Mouse (Mus musculus) forebrain, embryonic 14.5 days (tissue): ENCODE measurements at regions not wholly inside any gene's neighbourhood (a gene's known extent, or its start where the extent isn't known, plus 50 kb on each side); places are given as distances from the start of the nearest gene placed in this dataset.
A peak's percentile ranks its signal among the peaks of the same experiment; 100 is the strongest.

Source experiments
- ATAC-seq: fragments of 200-750 bp; cut with Nextera tagmentation; 2 replicates; pipeline ENCODE4 v1.8.0; 2017; ENCODE audit warnings: mild to moderate bottlenecking, moderate library complexity
- DNase-seq: peaks from one replicate; pipeline ENCODE4 v3.0.0-alpha.2; 2015; ENCODE audit warnings: low spot score
- H3K27ac ChIP-seq: fragments of 300-500 bp; sonication (generic); 2 replicates; pipeline ENCODE4 v1.5.1; 2014; ENCODE audit warnings: low read depth, mild to moderate bottlenecking, control low read depth, low read length, moderate library complexity
- H3K27me3 ChIP-seq: fragments of 300-500 bp; sonication (generic); replicated peaks from 2 replicates; pipeline ENCODE4 v1.6.1; 2014; ENCODE audit warnings: low read length, control low read depth, mixed read lengths; ENCODE audit not compliant: control insufficient read depth, insufficient read depth
- H3K36me3 ChIP-seq: fragments of 300-500 bp; sonication (generic); 2 replicates; pipeline ENCODE4 v1.6.1; 2014; ENCODE audit warnings: low read length, control low read depth; ENCODE audit not compliant: control insufficient read depth, insufficient read depth
- H3K4me1 ChIP-seq: fragments of 300-500 bp; sonication (generic); 2 replicates; pipeline ENCODE4 v1.6.1; 2014; ENCODE audit warnings: antibody characterized with exemption, low read length, control low read depth; ENCODE audit not compliant: control insufficient read depth, insufficient read depth
- H3K4me2 ChIP-seq: fragments of 300-500 bp; sonication (generic); 2 replicates; pipeline ENCODE4 v1.6.1; 2014; ENCODE audit warnings: mild to moderate bottlenecking, control low read depth, low read length
- H3K4me3 ChIP-seq: fragments of 300-500 bp; sonication (generic); 2 replicates; pipeline ENCODE4 v1.5.1; 2014; ENCODE audit warnings: low read depth, low read length, control low read depth
- H3K9ac ChIP-seq: fragments of 300-500 bp; sonication (generic); 2 replicates; pipeline ENCODE4 v1.6.1; 2014; ENCODE audit warnings: mild to moderate bottlenecking, low read length, control low read depth, moderate library complexity
- H3K9me3 ChIP-seq: fragments of 300-500 bp; sonication (generic); replicated peaks from 2 replicates; pipeline ENCODE4 v1.6.1; 2016; ENCODE audit warnings: low read length, control low read depth, mixed read lengths; ENCODE audit not compliant: control insufficient read depth
- WGBS: fragments of 180-500 bp; shearing (Covaris S2); extraction: QIAGEN DNeasy Blood & Tissue Kit; methylation state at CpG from one replicate; pipeline ENCODE4 v1.1.7; 2014; 5-methylcytosine and 5-hydroxymethylcytosine counted together

- WGBS: 37% methylated on average over 4 of the region's 4 CpGs
- H3K9me3 ChIP-seq: no peaks in the 10 kb centered on the region
These were observed 164.3 kb downstream of the Sdhaf3 start for GRCm38 (mm10) chr6:7120136-7120535.

GRCm38 (mm10) chr6:7133042-7133441 lies 177.2 kb downstream of the Sdhaf3 start:
- no peaks in the 10 kb centered on the region for H3K36me3 ChIP-seq
- DNase-seq: no peak
- H3K27ac ChIP-seq: no peak overlapping the region
- no peak overlapping the region for H3K4me2 ChIP-seq
- H3K27me3 ChIP-seq: no peaks in the 10 kb centered on the region
- WGBS: 97% methylated on average over 11 of the region's 11 CpGs
- no peaks in the 10 kb centered on the region for H3K9me3 ChIP-seq
- H3K4me3 ChIP-seq: no peak overlapping the region
- no peak overlapping the region for H3K9ac ChIP-seq
- ATAC-seq: no peak
- H3K4me1 ChIP-seq: no peaks in the 10 kb centered on the region

More at GRCm38 (mm10) chr6:7120136-7120535, 164.3 kb downstream of the Sdhaf3 start:
- no peak overlapping the region for H3K4me2 ChIP-seq
- no peak overlapping the region for H3K27ac ChIP-seq
- H3K4me1 ChIP-seq: no peaks in the 10 kb centered on the region
- H3K9ac ChIP-seq: no peak overlapping the region
- no peaks in the 10 kb centered on the region for H3K36me3 ChIP-seq
- no peak overlapping the region for H3K4me3 ChIP-seq
- DNase-seq (peak; percentile 46), ATAC-seq (no peak)
- no peaks in the 10 kb centered on the region for H3K27me3 ChIP-seq

DNA sequence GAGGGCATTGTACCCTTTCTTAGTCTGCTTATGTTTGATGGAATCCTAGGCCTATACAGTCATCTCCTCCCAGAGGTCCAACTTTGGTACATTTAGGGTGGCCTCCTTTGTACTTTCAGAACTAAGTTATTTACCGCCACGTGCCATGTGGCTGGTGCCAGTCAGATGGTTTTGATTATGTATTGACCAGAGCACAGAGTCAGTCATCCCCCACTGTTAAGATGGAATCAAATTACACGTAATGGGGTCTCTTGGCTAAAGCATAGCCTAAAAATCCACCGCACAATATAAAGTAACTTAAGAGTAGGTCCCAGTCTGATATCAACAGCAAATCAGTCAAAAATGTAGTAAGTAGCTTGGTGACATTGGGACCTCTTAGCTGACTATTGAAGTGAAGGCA lies 178.3 kb downstream of the Sdhaf3 start:
- WGBS: 89% methylated on average over 4 of the region's 4 CpGs
- H3K9me3 ChIP-seq: no peaks in the 10 kb centered on the region
- H3K4me3 ChIP-seq: no peak overlapping the region
- H3K4me2 ChIP-seq: no peak overlapping the region
- H3K9ac ChIP-seq: no peak overlapping the region
- H3K4me1 ChIP-seq: no peaks in the 10 kb centered on the region
- DNase-seq: no peak
- no peaks in the 10 kb centered on the region for H3K36me3 ChIP-seq
- H3K27ac ChIP-seq: no peak overlapping the region
- no peaks in the 10 kb centered on the region for H3K27me3 ChIP-seq
- ATAC-seq: no peak

GRCm38 (mm10) chr6:7134888-7135287 lies 179.1 kb downstream of the Sdhaf3 start:
- H3K4me1 ChIP-seq: no peaks in the 10 kb centered on the region
- no peaks in the 10 kb centered on the region for H3K9me3 ChIP-seq
- no peak overlapping the region for H3K4me3 ChIP-seq
- WGBS: 86% methylated on average over 1 of the region's 1 CpGs
- DNase-seq (no peak), ATAC-seq (no peak)
- no peak overlapping the region for H3K9ac ChIP-seq
- no peak overlapping the region for H3K4me2 ChIP-seq
- no peaks in the 10 kb centered on the region for H3K27me3 ChIP-seq
- no peaks in the 10 kb centered on the region for H3K36me3 ChIP-seq
- no peak overlapping the region for H3K27ac ChIP-seq

- ATAC-seq (no peak), DNase-seq (no peak)
- Histone ChIP-seq H3K9me3 (no peaks in the 10 kb centered on the region), H3K27ac (no peak overlapping the region), H3K9ac (no peak overlapping the region), H3K4me3 (no peak overlapping the region), H3K27me3 (no peaks in the 10 kb centered on the region), H3K4me1 (no peaks in the 10 kb centered on the region), H3K36me3 (no peaks in the 10 kb centered on the region), H3K4me2 (no peak overlapping the region)
- 81% methylated on average over 2 of the region's 2 CpGs for WGBS
These were observed 225.9 kb downstream of the Sdhaf3 start for GRCm38 (mm10) chr6:7181711-7182110.

DNA sequence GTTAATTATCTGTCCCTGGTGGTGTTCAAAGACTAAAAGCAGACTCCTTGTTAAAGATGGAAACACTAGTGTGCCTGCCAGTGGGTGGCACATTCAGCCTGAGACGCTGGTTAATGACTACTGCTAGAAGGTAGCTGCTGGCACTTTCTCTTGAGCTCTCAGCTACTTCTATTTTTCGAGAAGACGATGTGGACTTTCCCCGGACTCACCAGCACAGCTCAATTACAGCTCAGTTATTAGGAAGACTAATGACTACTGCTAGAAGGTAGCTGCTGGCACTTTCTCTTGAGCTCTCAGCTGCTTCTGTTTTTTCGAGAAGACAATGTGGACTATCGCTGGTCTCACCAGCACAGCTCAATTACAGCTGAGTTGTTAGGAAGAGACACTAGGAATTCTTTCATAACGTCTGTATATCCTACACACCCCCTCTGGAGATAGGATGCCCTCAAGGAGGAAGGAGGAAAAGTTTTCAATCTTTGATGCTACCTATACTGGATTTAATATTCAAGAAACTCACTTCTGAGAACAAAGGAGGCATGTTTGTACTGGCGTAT lies 243.3 kb downstream of the Sdhaf3 start:
- Histone ChIP-seq H3K4me2 (no peak overlapping the region), H3K4me1 (no peaks in the 10 kb centered on the region), H3K9me3 (no peaks in the 10 kb centered on the region), H3K36me3 (no peaks in the 10 kb centered on the region), H3K27me3 (no peaks in the 10 kb centered on the region), H3K9ac (no peak overlapping the region), H3K4me3 (no peak overlapping the region), H3K27ac (no peak overlapping the region)
- WGBS: 35% methylated on average over 8 of the region's 8 CpGs
- no peak for DNase-seq
- ATAC-seq: no peak

- H3K9me3 ChIP-seq: no peaks in the 10 kb centered on the region
- ATAC-seq (peak; percentile 50; the same call in 1 of the 2 replicates), DNase-seq (peak; percentile 40)
- 0 out of 2 replicates have a peak, but pooled peaks cover 4% of the 10 kb centered on the region for H3K4me1 ChIP-seq
- no peak overlapping the region for H3K4me2 ChIP-seq
- no peaks in the 10 kb centered on the region for H3K36me3 ChIP-seq
- H3K9ac ChIP-seq: no peak overlapping the region
- H3K4me3 ChIP-seq: no peak overlapping the region
- no peak overlapping the region for H3K27ac ChIP-seq
- 58% methylated on average over 4 of the region's 4 CpGs for WGBS
- H3K27me3 ChIP-seq: no peaks in the 10 kb centered on the region
These were observed 260.1 kb downstream of the Sdhaf3 start for GRCm38 (mm10) chr6:7215880-7216279.

DNA sequence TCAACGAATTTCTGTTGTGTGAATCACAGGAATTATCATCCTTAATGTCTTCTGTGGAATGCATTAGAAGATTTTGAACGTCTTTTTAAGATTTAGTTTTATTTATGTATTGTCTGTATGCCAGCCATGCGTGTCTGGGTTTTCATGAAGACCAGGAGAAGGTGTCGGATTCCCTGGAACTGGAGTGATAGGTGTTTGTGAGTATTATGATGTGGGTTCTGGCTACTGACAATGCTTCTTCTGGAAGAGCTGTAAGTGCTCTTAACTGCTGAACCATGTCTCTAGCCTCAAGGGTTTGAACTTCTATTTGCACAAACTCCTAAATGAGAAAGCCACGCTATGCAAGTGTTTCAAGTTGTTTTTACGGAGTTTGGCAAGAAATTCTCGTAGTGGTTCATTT lies 296.5 kb downstream of the Sdhaf3 start:
- H3K27me3 ChIP-seq: no peaks in the 10 kb centered on the region
- H3K27ac ChIP-seq: no peak overlapping the region
- DNase-seq (no peak), ATAC-seq (no peak)
- 79% methylated on average over 7 of the region's 7 CpGs for WGBS
- H3K4me2 ChIP-seq: no peak overlapping the region
- no peaks in the 10 kb centered on the region for H3K36me3 ChIP-seq
- no peak overlapping the region for H3K9ac ChIP-seq
- H3K9me3 ChIP-seq: no peaks in the 10 kb centered on the region
- H3K4me1 ChIP-seq: no peaks in the 10 kb centered on the region
- H3K4me3 ChIP-seq: no peak overlapping the region

DNA sequence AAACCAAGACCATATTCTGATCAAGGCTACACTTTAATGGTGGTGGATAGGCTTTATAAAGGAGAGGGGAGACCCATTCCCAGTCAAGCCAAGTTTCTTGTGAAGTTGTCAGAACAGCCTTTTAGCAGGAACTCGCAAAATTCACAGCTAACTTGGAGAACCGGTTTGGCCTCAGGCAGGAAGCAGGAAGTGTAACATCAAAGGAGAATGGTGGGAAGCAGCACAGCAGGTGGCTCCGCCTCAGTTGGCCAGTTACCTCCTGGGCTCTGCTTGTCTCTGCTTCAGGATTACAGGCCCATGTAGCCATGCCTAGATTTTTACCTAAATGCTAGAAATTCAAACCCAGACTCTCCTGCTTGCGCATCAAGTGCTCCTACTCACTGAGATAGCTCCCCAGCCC lies 277.2 kb upstream of the Tac1 start:
- no peaks in the 10 kb centered on the region for H3K27me3 ChIP-seq
- WGBS: 73% methylated on average over 4 of the region's 4 CpGs
- ATAC-seq: no peak

More for the DNA sequence above, 277.2 kb upstream of the Tac1 start:
- Histone ChIP-seq H3K4me1 (no peaks in the 10 kb centered on the region), H3K9me3 (no peaks in the 10 kb centered on the region), H3K9ac (no peak overlapping the region), H3K4me2 (no peak overlapping the region), H3K36me3 (no peaks in the 10 kb centered on the region), H3K27ac (no peak overlapping the region), H3K4me3 (no peak overlapping the region)
- no peak for DNase-seq
